Mouse (Mus musculus): ENCODE measurements around the gene Aak1.
"Not testable (repeated sequence)": the region's sequence is repeated elsewhere in the genome, so short reads cannot be mapped to it uniquely, and the experiment has no call there.

Aak1 gene

GRCm38 (mm10) chr6:86841949-86842348 lies 7.4 kb upstream of the Aak1 start:
- DNase-seq (ENCODE audit: low read depth): no peak

GRCm38 (mm10) chr6:86843636-86844035 lies 5.7 kb upstream of the Aak1 start:
- DNase-seq (ENCODE audit: low read depth): no peak

GRCm38 (mm10) chr6:86846467-86846866 lies 2.9 kb upstream of the Aak1 start:
- peak; percentile 65 for DNase-seq (ENCODE audit: low read depth)

- DNase-seq (ENCODE audit: low read depth): peak; percentile 83
These were observed 1.5 kb upstream of the Aak1 start for GRCm38 (mm10) chr6:86847816-86848215.

- no peak for DNase-seq (ENCODE audit: low read depth)
These were observed 770 bp upstream of the Aak1 start for GRCm38 (mm10) chr6:86848580-86848914.

- peak; percentile 74 for DNase-seq (ENCODE audit: low read depth)
These were observed 552 bp downstream of the Aak1 start for GRCm38 (mm10) chr6:86849692-86850445.

GRCm38 (mm10) chr6:86850588-86850987 lies 1.3 kb downstream of the Aak1 start:
- peak; percentile 90 for DNase-seq (ENCODE audit: low read depth)

- no peak for DNase-seq (ENCODE audit: low read depth)
These were observed 2.2 kb downstream of the Aak1 start for GRCm38 (mm10) chr6:86851561-86851960.

- no peak for DNase-seq (ENCODE audit: low read depth)
These were observed 4.6 kb downstream of the Aak1 start for GRCm38 (mm10) chr6:86853928-86854327.

GRCm38 (mm10) chr6:86854941-86855340 lies 5.6 kb downstream of the Aak1 start:
- no peak for DNase-seq (ENCODE audit: low read depth)

GRCm38 (mm10) chr6:86858606-86859005 lies 9.3 kb downstream of the Aak1 start:
- DNase-seq (ENCODE audit: low read depth): no peak

- no peak for DNase-seq (ENCODE audit: low read depth)
These were observed 11.6 kb downstream of the Aak1 start for GRCm38 (mm10) chr6:86860732-86861463.

GRCm38 (mm10) chr6:86864358-86864757 lies 15.0 kb downstream of the Aak1 start:
- peak; percentile 43 for DNase-seq (ENCODE audit: low read depth)

GRCm38 (mm10) chr6:86870335-86870734 lies 21.0 kb downstream of the Aak1 start:
- peak; percentile 73 for DNase-seq (ENCODE audit: low read depth)

GRCm38 (mm10) chr6:86871783-86872182 lies 22.5 kb downstream of the Aak1 start:
- peak; percentile 77 for DNase-seq (ENCODE audit: low read depth)

GRCm38 (mm10) chr6:86874711-86875375 lies 25.5 kb downstream of the Aak1 start:
- DNase-seq (ENCODE audit: low read depth): no peak

- no peak for DNase-seq (ENCODE audit: low read depth)
These were observed 27.1 kb downstream of the Aak1 start for GRCm38 (mm10) chr6:86876451-86876850.

GRCm38 (mm10) chr6:86878656-86879055 lies 29.3 kb downstream of the Aak1 start:
- not testable (repeated sequence) for DNase-seq (ENCODE audit: low read depth)

GRCm38 (mm10) chr6:86879314-86879713 lies 30.0 kb downstream of the Aak1 start:
- no peak for DNase-seq (ENCODE audit: low read depth)

GRCm38 (mm10) chr6:86884230-86884629 lies 34.9 kb downstream of the Aak1 start:
- no peak for DNase-seq (ENCODE audit: low read depth)

- DNase-seq (ENCODE audit: low read depth): no peak
These were observed 35.4 kb downstream of the Aak1 start for GRCm38 (mm10) chr6:86884746-86885145.

- no peak for DNase-seq (ENCODE audit: low read depth)
These were observed 36.7 kb downstream of the Aak1 start for GRCm38 (mm10) chr6:86885816-86886529.
